Mouse (Mus musculus): ENCODE data around the gene Tceal5.
"Not testable (repeated sequence)": the region's sequence is repeated elsewhere in the genome, so short reads cannot be mapped to it uniquely, and the experiment has no call there.

The Tceal5 gene

DNA sequence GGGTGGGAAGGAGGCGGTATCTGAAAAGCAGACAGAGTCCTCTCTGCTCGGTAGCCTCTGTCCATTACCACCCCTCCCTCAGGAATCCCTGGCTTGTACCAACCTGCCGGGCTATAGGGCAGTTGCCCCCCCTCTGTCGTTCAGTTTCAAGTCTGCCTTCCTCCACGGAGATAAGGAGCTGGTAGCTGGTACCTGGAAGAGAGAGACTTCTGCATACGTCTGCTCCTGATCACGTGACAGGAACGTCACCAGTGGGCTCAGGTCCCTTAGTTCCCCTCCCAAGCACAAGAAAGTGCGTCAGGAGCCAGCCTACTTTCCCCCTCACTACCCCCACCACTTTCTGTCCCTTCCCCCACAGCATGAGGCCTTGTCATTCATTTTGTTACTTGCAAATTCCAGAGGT, at the start of gene Tceal5:
Gene Tceal5, minus strand, starts transcription at position 213 of the 403 bp plus-strand sequence.
- DNase-seq (ENCODE audit: low spot score in 2 of 2): peak; percentile 1 to 5

DNA sequence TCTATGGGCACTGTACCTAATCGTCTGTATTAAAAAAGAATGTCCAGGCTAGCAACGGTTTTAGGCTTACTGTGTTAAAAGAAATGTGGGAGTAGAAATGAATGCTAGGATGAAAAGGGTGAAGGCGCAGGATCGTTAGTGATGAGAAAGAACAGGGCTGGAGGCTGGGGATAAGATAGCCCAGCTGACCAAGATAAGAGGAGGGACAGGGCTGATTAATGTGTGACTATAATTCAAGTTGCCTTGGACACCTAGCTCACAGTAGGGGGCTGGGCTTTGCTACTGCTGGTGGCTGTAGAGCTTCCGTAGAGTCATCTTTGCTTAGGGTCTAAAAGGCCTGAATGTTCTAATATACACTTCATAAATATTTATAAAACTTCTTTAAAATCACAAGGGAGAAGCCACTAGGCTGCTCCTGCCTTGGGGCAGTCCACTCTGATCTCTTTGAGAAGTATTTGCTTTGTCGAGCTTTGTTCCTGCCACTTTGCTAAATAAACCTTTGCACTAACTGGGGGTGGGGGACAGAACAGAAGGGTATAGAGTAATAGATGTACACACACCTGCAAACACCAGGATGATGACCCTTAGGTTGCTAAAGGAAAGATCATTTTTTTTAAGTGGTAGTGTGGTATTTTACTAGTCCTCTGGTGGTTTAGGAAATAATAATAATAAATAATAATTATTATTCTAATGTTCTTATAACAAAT, 48.5 kb upstream of the Tceal5 start:
- DNase-seq (ENCODE audit: low spot score in 2 of 2): no peak

DNA sequence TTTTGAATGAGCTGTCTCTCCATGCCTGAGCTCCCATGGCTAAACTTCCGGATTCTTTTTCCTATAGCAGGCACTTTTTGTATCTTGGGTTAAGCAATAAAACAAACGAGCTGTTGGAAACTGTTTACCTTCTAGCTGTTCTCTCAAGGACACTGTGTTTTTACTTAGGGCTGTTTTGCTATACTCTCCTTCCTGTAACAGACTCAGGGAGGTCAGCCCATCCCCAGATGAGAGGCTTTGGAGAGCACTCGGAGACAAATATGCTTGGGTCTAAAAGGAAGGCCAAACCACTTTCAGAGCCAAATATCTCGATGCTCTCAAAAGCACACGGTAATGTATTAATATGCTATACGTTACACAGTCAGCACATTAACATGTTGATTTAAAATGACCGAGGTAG, 46.0 kb upstream of the Tceal5 start:
- no peak for DNase-seq (ENCODE audit: low spot score in 2 of 2)

DNA sequence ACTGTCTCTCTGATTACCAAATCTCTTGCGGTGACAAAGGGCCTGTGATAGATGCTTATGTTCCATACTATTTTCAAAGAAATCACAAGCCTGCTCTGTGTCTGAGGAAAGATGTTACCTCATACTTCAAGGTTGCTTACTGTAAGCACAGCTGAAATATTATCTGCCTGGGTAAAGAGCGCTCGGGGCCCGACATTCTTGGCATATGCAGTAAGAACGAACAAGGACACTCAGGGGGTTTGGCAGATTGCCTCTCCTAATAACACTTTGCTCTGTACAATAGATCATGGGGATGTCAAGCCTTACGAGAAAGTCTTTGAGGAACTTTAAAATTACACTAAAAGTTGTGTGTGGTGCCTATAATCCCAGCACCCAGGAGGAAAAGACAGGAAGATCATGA, 45.1 kb upstream of the Tceal5 start:
- no peak for DNase-seq (ENCODE audit: low spot score in 2 of 2)

DNA sequence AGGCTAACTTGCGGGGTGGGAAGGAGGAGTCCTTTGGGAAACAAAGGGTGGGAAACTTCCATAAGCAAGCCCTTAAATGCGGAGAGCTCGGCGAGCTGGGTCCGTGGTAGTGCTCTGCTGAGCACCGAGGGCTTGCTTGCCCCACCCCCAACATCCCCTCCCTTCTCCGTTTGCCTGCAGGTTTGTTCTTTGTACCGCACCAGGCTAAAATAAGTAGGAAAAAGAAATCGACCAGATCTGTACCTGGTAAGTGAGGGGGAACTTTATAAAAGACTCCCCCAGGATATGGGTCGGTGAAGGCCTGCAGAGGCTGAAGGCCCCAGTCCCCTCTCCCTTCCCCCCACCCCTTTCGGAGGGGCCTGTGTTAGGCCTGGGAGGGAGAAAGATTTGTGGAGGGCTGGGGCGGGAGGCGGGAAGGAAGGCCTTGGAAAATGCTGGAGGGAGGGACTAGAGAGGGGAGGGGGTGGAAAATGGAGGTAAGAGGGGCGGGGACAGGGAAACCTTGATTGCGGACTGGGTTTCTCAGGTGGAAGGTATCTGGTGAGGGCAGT, 41.9 kb upstream of the Tceal5 start:
- DNase-seq (ENCODE audit: low spot score in 2 of 2): peak in 1 of 2 experiments; percentile 3

DNA sequence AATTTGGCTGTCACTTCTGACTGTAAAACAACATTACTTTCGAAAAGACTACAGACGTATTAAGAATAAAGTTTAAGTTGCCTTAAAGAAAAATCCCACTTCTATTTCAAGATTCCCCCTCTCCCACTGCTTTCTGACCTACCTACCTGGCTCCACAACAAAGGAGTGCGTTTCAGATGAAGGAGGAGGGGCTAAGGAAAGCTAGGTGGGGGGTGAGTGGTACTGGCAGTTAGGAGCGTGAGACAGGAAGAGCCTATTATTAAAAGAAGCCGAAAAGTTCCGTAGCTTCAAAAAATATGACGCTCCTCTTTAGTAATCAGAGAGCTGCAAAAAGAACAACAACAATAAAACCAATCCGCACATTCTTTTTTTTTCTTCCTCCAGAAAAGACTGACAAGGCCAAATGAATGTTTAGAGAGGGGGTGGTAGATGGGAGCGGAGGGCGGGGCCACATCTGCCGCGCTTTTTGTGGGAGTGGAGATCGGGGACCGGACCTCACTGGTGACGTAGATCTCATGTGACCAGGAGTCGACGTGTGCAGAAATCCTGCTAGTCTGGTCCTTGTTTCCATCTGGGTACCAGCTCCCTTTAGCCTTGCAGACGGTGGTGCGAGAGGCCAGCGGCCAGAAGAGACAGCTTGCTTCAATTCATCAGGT, 41.0 kb upstream of the Tceal5 start, which contains the start of gene Tceal9:
Gene Tceal9, plus strand, starts transcription at position 506 of the 656 bp plus-strand sequence.
- peak; percentile 50 to 71 for DNase-seq (ENCODE audit: low spot score in 2 of 2)

DNA sequence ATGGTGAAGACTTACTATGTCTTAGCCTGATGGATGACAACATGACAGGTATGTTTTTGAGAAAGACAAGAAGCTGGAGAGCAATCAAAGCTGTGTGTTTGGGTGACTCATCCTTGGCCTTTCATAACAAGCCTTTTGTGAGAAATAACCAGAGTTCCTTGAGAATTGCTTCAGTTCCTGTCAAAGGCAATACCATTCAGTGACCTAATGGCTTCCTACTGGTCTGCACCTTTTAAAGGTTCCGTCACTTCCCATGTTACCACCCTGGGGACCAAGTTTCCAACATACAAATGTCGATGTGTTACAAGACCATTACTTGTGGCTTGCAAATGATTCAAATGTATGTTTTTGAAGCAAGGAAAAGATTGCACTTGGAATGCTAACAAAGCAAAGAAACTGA, 39.5 kb upstream of the Tceal5 start:
- DNase-seq (ENCODE audit: low spot score in 2 of 2): no peak

DNA sequence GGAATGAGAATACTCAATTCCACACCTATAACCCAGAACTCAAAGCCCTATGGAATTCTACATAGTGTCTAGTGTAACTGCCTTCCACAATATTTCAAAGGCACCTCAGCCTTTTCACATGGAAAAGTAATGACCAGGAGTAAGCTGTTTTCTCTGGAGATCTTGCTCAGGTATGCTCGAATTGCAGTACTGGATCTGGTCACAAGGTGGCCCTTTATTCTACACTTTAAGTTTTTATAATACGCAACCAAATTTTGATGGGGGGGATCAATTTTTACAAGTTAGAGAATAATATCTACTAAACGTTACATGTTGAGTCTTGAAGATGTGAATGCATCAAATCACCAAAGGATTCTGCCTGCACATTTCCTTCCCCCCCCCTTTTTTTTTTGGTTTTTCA, 34.4 kb upstream of the Tceal5 start:
- peak in 1 of 2 experiments; percentile 7 for DNase-seq (ENCODE audit: low spot score in 2 of 2)

DNA sequence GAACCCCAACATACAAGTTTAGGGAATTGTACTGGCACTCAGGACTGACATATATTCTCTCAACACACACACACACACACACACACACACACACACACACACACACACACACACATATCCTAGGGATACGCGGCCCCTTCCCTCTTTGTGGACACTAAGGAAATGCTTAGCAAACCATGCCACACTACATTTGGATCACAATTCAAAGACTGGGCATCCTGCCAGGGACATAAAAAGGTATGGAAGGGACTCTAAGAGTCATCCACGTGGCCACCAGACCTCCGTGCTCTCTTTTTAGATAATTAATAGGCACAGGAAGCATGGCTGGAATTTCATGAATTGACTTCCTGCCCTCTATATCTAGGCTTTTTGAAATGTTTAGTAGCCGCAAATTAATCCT, 24.1 kb upstream of the Tceal5 start:
- DNase-seq (ENCODE audit: low spot score in 2 of 2): no peak

DNA sequence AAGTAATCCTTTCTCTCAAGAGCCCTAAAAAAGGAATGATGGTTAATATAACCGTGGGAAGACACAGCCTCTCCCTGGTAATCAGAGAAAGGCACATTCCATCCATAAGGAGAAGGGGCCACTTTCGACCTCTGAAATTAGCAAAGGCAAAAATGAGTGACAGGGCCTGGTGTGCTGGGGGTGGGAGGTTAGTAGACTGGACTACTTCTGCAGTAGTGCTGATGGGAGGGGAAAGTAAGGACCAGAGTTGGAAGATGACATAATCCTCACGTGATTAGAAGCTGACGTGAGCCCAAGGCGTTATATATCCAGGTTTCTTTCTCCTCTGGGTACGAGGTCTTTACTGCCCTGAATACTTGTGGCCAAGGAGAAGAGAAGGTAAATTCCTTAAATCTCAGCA, 20.0 kb upstream of the Tceal5 start:
- DNase-seq (ENCODE audit: low spot score in 2 of 2): no peak

DNA sequence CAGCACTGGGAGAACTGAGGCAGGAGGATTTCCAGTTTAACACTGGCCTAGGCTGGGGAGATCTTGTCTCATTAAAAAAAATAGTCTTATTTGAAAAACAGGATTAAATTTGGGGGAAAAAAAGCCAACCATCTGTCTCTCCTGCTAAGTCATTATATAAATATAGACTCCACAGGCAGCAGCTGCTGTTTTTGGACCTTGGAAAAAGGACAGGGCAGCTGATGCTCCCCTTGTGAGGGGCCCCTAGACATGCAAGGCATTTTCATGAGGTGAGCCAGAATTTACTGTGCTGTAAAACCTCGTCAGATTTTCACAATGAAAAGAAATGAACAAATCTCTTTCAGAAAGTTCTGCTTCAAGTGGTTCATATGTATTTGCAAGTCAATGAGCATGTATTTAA, 12.6 kb upstream of the Tceal5 start:
- no peak for DNase-seq (ENCODE audit: low spot score in 2 of 2)

DNA sequence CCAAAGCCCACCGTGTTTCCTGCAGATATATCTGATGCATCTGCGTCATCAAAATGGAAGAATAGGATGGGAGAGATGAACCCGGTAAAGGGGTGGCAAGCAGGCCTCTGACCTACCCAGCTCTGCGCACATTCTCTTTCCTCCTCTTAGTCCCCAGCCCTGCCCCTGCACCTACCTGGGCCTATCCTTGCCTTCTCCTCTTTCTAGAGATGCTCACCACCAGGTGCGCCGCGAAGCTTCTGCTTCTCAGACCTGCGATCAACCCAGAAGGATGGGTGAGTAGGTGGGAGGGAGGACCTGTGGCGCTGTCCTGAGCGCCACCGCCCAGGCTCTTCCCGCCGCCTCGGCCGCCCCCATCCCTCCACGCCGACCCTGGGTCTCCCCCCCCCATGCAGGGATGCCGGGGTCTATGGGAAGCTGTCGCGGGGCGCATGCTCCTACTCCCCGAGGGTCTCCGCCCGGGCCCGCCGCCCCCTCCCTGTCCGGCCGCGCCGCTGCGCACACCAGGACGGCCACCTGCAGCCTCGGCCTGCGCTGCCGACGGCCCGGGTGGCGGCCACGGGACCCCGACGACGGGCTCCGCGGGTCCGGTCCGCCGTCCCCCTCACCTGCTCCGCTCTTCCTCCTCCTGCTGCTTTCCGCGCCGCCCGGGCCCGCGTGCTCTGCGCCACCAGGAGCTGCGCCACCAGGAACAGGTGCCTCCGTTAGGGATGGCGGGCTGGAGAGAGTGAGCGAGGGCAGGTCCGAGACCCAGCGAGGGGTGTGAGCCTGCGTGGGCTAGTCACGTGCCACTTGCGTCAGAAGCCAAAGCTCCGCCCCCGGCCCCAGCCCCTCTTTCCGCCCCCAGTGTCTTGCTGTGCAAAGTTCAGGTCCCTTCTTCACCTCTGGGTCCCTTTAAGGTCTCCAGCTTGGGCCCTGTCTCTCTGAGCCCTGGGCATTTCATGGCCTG, 11.3 kb upstream of the Tceal5 start, which contains the start of the genes Tceal7 and Bex1:
Gene Tceal7, plus strand, starts transcription at position 51 of the 949 bp plus-strand sequence.
Gene Bex1, minus strand, starts transcription at position 785 of the 949 bp plus-strand sequence.
- not testable (repeated sequence) for DNase-seq (ENCODE audit: low spot score in 2 of 2)

DNA sequence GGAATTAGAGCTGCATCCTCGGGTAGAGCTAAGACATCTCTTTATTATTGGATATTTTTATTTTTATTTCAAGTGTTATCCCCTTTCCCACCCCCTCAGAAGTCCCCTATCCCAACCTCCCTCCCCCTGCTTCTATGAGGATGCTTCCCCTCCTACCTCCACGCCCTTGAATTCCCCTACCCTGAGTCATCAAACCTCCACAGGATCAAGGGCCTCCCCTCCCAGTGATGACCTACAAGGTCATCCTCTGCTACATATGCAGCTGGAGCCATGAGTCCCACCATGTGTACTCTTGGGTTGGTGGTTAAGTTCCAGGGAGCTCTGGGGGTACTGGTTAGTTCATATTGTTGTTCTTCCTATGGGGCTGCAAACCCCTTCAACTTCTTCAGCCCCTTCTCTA, 9.7 kb upstream of the Tceal5 start:
- no peak for DNase-seq (ENCODE audit: low spot score in 2 of 2)

DNA sequence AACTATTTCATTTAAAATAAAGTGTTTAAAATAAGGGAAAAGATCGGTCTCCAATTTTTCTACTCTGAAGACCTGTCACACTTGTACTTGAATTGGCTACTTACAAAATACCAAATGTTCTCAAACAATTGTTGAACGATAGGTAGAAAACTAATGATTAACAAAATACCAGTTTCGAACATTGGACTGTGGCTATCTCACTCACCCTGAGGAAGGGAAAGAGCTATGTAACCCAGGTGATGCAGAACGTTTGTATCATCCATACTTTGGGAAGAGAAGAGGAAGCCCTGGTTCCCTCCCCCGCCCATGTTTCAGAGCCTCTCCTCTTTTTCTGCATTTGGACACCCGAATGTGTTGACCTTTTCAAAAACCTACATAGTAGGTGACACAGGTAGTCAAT, 730 bp upstream of the Tceal5 start:
- no peak for DNase-seq (ENCODE audit: low spot score in 2 of 2)

DNA sequence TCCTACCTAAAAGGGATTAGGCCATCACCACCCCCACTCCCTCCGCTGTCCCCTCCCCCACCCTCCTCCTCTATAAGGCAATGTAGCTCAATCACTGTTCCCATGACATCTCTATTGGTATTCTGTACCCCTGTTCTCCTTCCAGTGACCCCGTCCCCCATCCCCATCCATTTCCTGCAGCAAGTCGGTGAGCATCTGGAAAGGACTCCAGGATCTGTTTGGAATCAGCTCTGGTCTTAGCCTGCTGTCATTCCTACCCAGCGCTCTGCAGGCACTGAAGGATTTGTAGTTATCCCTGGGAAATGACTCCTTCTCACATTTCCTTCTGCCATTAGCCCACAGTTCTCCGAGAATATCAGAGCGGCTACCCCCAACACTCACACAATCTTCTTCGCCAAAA, 419 bp downstream of the Tceal5 start:
- no peak for DNase-seq (ENCODE audit: low spot score in 2 of 2)

DNA sequence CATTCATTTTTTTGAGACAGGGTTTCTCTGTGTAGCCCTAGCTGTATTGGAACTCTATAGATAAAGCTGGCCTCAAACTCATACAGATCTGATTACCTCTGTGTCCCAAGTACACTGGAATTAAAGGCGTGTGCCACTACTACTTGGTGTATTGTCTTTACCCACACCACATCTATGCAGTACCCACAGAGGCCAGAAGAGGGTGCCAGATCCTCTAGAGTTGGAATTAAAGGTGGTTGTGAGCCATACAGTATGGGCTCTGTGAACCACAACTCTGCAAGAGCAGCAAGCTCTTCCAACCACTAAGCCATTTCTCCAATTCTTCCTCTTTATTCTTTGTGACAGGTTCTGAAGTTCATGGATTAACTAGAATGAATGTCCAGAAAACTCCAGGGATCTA, 6.8 kb downstream of the Tceal5 start:
- DNase-seq (ENCODE audit: low spot score in 2 of 2): peak in 1 of 2 experiments; percentile 12

DNA sequence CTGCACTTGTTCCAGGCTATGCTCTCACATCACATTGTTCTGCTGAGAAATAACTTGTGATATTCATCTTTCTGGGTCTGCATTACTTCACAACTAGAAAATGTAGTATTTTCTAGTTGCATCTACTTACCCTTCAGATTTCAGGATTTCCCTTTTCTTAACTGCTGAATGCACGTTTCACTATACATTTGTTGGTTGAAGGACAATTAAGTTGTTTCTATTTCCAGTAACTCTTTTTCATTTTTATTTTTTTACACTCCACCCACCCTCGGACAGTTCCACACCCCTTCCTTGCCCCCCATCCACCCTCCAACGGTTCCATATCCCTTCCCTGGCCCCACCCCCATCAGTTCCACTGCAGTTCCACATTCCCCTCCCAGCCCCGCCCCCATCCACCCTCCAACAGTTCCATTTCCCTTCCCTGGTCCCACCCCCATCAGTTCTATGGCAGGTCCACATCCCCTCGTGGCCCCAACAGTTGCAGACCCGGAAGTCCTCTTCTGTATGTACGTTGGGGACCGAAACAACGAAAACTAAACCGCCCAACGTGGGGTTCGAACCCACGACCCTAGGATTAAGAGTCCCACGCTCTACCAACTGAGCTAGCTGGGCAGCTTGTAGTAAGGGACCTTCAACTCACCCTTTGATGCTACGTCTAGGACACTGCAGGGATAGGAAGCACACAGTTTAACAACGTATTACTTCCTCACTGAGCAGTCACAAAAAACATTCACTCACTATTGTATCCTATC, 8.3 kb downstream of the Tceal5 start:
- DNase-seq (ENCODE audit: low spot score in 2 of 2): no peak

DNA sequence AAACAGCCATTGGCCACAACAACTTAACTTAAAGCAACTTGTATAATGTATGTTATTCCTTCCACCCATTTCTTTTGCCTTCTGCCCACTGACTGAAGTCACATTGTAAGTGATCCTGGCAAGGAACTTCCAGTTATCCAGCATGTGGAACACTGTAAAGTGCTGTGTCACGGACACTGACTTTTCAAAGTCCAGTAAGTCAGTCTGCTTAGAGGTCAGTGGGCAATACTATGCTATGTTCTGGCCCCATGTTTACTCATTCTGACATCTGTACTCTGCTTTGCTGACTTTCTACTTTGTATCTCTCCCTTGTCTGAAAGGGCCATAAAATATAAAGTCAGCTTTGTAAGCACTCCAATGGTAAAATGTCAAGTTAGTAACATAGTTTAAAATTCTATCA, 20.6 kb downstream of the Tceal5 start:
- no peak for DNase-seq (ENCODE audit: low spot score in 2 of 2)

DNA sequence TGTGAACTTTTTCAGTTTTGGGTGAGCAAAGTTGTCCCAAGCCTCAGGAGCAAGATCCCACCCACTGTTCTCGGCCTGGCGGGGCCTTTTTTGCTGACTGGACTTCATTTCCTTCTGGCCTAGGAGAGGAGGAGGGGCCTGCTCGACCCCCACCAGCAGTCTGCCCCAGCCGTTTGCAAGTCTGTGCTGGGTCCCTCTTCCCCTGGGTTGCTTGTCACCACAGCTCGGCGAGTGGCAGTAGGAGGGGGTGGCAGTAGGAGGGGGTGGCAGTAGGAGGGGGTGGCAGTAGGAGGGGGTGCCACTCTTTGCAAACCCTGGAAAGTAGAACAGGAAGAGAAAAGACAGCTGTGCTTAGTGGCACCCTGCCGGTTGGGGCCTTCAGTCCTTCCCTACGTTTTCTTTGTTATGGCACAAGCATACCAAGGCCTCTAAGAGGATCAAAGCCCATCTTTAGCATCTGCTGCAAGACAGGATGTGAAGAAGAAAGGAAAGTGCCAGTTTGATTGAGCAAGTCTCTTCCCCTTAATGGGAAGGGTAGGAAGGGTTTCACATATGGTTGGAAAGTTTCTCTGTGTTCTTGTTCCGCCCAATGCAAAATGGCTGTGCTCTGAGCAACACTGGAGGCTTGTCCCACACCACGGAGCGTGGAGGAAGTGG, 22.7 kb downstream of the Tceal5 start:
- no peak for DNase-seq (ENCODE audit: low spot score in 2 of 2)

DNA sequence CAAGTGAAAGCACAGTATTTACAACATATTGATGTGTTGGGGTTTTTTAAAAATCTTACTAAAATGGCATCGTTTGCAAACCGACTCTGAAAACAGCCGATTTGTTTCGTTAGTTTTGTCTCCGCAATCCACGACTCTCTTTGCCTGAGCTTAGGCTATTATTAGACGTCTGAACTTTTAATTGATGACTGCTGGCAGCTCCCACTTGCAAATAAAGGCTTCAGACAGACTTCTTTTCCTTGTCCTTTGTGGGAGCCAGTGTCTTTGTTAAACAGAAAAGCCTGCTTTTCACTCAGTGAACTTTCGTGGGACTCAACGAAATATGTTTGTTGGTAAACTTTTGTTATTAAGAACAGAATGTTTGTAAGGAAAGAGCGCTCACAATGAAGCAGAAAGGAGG, 30.9 kb downstream of the Tceal5 start:
- no peak for DNase-seq (ENCODE audit: low spot score in 2 of 2)
